In genomic region chr4:155905634-155906033, GRCm38 (mm10) we compare ENCODE assay signal across 13 mouse cellular contexts. TPM values are rescaled to one million over a fixed set of nuclear protein-coding genes. Genes with fewer than 3 reads are reported as not detected.
A peak's percentile ranks its signal among the peaks of the same experiment; 100 is the strongest.
DNase-seq lines count a peak whose midpoint lies in the region; ATAC-seq lines count a peak whose summit lies in the region.
"Had no signal": no experiment of that assay in that cellular context is flagged by ENCODE, and none has a peak within 500 bp of the region (broad histone marks: within the 10 kb centered on the region; RNA-seq: fewer than 3 reads in every experiment).

No protein-coding gene starts in this region.

- H3K36me3 ChIP-seq in kidney, embryonic 16.5 days (ENCODE audit: insufficient read depth, low read length): peaks cover 24% of the 10 kb centered on the region

- H3K4me3 ChIP-seq in kidney, embryonic 16.5 days (ENCODE audit: low read length): no peak overlapping the region
- H3K4me3 ChIP-seq: embryonic facial prominence, embryonic 12.5 days; heart, adult 2 months; liver, embryonic 13.5 days had no signal

- DNase-seq in cerebellum, adult 9-11 months: peak; percentile 7
- DNase-seq in cerebellum, adult 8-10 months: no peak
- peak; percentile 4 for DNase-seq in kidney, postnatal 10 days
- DNase-seq in ovary, adult 18-20 months (ENCODE audit: low spot score): peak; percentile 0
- DNase-seq in ovary, postnatal 14 days (ENCODE audit: low spot score): no peak
- peak; percentile 4 for DNase-seq in testis, postnatal 14 days (ENCODE audit: low spot score)
- DNase-seq: kidney, adult 11 months; liver, embryonic 13.5 days; midbrain, embryonic 14.5 days had no signal

- WGBS in kidney, embryonic 16.5 days: 89% methylated on average over 13 of the region's 13 CpGs

- no peak overlapping the region for H3K4me2 ChIP-seq in kidney, embryonic 16.5 days (replicated peaks; ENCODE audit: low read depth, low read length)
- H3K4me2 ChIP-seq: embryonic facial prominence, embryonic 12.5 days; liver, embryonic 13.5 days had no signal

- no peaks in the 10 kb centered on the region for H3K4me1 ChIP-seq in kidney, embryonic 16.5 days (ENCODE audit: insufficient read depth, low read length)
- H3K4me1 ChIP-seq: embryonic facial prominence, embryonic 12.5 days; liver, embryonic 13.5 days had no signal

- H3K9me3 ChIP-seq in kidney, embryonic 16.5 days (ENCODE audit: low read length): no peaks in the 10 kb centered on the region
- H3K9me3 ChIP-seq: embryonic facial prominence, embryonic 12.5 days had no signal

- no peak for ATAC-seq in kidney, embryonic 16.5 days (ENCODE audit: low FRiP score, low TSS enrichment)
- ATAC-seq: hindbrain, embryonic 16.5 days had no signal

- no peak overlapping the region for H3K9ac ChIP-seq in kidney, embryonic 16.5 days (replicated peaks; ENCODE audit: low read length)
- H3K9ac ChIP-seq: embryonic facial prominence, embryonic 12.5 days; liver, embryonic 13.5 days had no signal

- no peaks in the 10 kb centered on the region for H3K27me3 ChIP-seq in kidney, embryonic 16.5 days (ENCODE audit: insufficient read depth, low read length)
- H3K27me3 ChIP-seq: embryonic facial prominence, embryonic 12.5 days; liver, embryonic 13.5 days had no signal

- no peak overlapping the region for H3K27ac ChIP-seq in kidney, embryonic 16.5 days (ENCODE audit: low read length)
- H3K27ac ChIP-seq: embryonic facial prominence, embryonic 12.5 days; heart, adult 2 months; liver, embryonic 13.5 days had no signal

RNA-seq across cellular contexts. Expression of gene Acap3, which starts 14.0 kb away (rescaled TPM):
- 16.5 and 17.6 TPM in 2 replicates for polyA plus RNA-seq in kidney, embryonic 16.5 days (2015; fragmentation: Nextera tagmentation; extraction: Ambion mirVana)

RNA-seq across cellular contexts. Expression of gene Pusl1, which starts 14.1 kb away (rescaled TPM):
- polyA plus RNA-seq in kidney, embryonic 16.5 days (2015; fragmentation: Nextera tagmentation; extraction: Ambion mirVana): 51.4 and 55.1 TPM in 2 replicates

RNA-seq across cellular contexts. Expression of gene Ints11, which starts 36.3 kb away (rescaled TPM):
- 72.9 and 80.1 TPM in 2 replicates for polyA plus RNA-seq in kidney, embryonic 16.5 days (2015; fragmentation: Nextera tagmentation; extraction: Ambion mirVana)

RNA-seq across cellular contexts. Expression of gene Cptp, which starts 36.4 kb away (rescaled TPM):
- polyA plus RNA-seq in kidney, embryonic 16.5 days (2015; fragmentation: Nextera tagmentation; extraction: Ambion mirVana): 20.0 TPM in 2 replicates

RNA-seq across cellular contexts. Expression of gene Ube2j2, which starts 38.0 kb away (rescaled TPM):
- polyA plus RNA-seq in kidney, embryonic 16.5 days (2015; fragmentation: Nextera tagmentation; extraction: Ambion mirVana): 100.0 and 102 TPM in 2 replicates

Comparison
In these comparisons a context has a peak if more than half of its experiments do, and no peak if none do; other contexts are left out.
1. DNase-seq: peak in cerebellum, adult 9-11 months (single experiment), kidney, postnatal 10 days (single experiment), ovary, adult 18-20 months (single experiment) and testis, postnatal 14 days (single experiment); none in cerebellum, adult 8-10 months (single experiment) and ovary, postnatal 14 days (single experiment).